Mouse (Mus musculus): Measurements from ENCODE around the gene Gap43.

DNA sequence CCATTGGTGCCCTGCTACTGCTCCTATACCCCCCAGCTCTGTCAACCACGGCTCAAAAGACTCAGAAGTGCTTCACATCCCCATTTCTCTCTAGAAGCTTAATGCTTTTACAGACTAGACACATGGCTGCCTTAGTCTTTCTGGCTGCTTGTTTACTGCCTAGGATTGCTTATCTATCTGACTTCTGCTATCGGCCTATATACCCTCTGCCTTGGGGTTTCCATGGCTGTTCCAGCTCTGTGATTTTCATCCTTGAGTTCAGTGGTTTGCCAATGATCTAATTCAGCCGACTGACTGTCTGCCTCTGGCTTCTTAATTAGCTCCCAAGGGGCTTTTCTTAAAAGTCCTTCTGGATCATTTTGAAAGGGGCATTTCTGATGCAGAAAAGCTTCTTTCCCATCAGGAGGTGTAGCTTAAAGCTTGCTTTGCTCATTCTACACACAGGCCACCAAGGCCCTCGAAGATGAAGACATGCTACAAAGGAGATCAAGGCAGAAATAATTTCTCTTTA lies 40.9 kb upstream of the Gap43 start:
- TF ChIP-seq GATA1 (IDR thresholded peaks at IDR 0.05; ENCODE audit: low read length) (no peak), TAL1 (IDR thresholded peaks at IDR 0.05; ENCODE audit: low read length) (no peak)
